Mouse (Mus musculus): Measurements from ENCODE around the gene Katnb1.

- TF ChIP-seq CTCF (IDR thresholded peaks at IDR 0.05; ENCODE audit: control insufficient read depth, insufficient read depth, insufficient replicate concordance, low read depth, low read length) (no peak), POLR2A (IDR thresholded peaks at IDR 0.05; ENCODE audit: control insufficient read depth, low read depth, low read length) (no peak)
Observed at GRCm38 (mm10) chr8:95112594-95112993, 31.6 kb downstream of the Katnb1 start.

Measured in testis, adult 2 months (tissue).